Mouse (Mus musculus): ENCODE results near the gene Dsn1. TPM values are rescaled to one million over a fixed set of nuclear protein-coding genes. Genes with fewer than 3 reads are reported as not detected.

Gene Dsn1
- total and polyA plus RNA-seq, 3 experiments: 5.3 to 123 (median 48.3) TPM

DNA sequence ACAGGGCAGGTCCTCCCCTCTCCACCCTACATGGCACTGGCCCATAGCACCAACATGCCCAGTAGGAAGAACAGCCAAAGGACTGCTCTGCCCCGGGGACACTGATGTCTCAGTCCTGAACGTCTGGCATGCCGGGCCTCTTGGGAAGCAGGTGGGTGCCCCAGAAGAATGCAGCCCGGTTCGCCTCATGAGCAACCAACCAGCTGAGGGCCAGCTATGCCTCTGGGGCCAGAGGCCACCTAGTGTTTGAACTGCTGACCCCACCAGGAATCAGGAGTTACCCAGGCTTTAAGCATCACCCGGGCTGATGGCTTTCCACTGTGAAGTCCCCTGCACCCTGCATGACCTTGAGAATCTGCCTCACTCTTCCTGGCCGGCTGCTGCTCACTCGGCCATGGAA is 45.5 kb upstream of the Dsn1 start:
- DNase-seq (ENCODE audit: low spot score) (no peak), ATAC-seq (ENCODE audit: extremely low read depth, insufficient number of reproducible peaks, low FRiP score, poor library complexity, severe bottlenecking) (no peak)
- TF ChIP-seq GATA1 (IDR thresholded peaks at IDR 0.05; ENCODE audit: borderline replicate concordance, low read length) (no peak), POLR2AphosphoS5 (IDR thresholded peaks at IDR 0.05; ENCODE audit: insufficient replicate concordance, low read depth, low read length) (no peak), TAL1 (conservative IDR thresholded peaks at IDR 0.05; ENCODE audit: low read depth, low read length) (no peak), GATA2 (IDR thresholded peaks at IDR 0.05; ENCODE audit: borderline replicate concordance, low read depth, low read length) (no peak), CTCF (IDR thresholded peaks at IDR 0.05; ENCODE audit: low read depth, low read length) (no peak)
- Histone ChIP-seq H3K27me3 (ENCODE audit: insufficient read depth, low read length) (peaks cover 61% of the 10 kb centered on the region), H3K9me3 (replicated peaks) (no peaks in the 10 kb centered on the region), H3K36me3 (replicated peaks) (no peaks in the 10 kb centered on the region), H3K4me3 (ENCODE audit: low read depth, low read length) (no peak overlapping the region), H3K4me1 (ENCODE audit: insufficient read depth, low read depth, low read length) (0 out of 2 replicates have a peak, but pooled peaks cover 2% of the 10 kb centered on the region)

GRCm38 (mm10) chr2:157049831-157050243 is 42.9 kb upstream of the Dsn1 start:
- no peak for ATAC-seq (ENCODE audit: extremely low read depth, insufficient number of reproducible peaks, low FRiP score, poor library complexity, severe bottlenecking)
- Histone ChIP-seq H3K4me1 (ENCODE audit: insufficient read depth, low read depth, low read length) (0 out of 2 replicates have a peak, but pooled peaks cover 2% of the 10 kb centered on the region), H3K27me3 (ENCODE audit: insufficient read depth, low read length) (peaks cover 51% of the 10 kb centered on the region), H3K4me3 (ENCODE audit: low read depth, low read length) (no peak overlapping the region), H3K9me3 (replicated peaks) (no peaks in the 10 kb centered on the region), H3K36me3 (replicated peaks) (no peaks in the 10 kb centered on the region)
- TF ChIP-seq TAL1 (conservative IDR thresholded peaks at IDR 0.05; ENCODE audit: low read depth, low read length): no peak
- DNase-seq (ENCODE audit: low spot score): no peak

DNA sequence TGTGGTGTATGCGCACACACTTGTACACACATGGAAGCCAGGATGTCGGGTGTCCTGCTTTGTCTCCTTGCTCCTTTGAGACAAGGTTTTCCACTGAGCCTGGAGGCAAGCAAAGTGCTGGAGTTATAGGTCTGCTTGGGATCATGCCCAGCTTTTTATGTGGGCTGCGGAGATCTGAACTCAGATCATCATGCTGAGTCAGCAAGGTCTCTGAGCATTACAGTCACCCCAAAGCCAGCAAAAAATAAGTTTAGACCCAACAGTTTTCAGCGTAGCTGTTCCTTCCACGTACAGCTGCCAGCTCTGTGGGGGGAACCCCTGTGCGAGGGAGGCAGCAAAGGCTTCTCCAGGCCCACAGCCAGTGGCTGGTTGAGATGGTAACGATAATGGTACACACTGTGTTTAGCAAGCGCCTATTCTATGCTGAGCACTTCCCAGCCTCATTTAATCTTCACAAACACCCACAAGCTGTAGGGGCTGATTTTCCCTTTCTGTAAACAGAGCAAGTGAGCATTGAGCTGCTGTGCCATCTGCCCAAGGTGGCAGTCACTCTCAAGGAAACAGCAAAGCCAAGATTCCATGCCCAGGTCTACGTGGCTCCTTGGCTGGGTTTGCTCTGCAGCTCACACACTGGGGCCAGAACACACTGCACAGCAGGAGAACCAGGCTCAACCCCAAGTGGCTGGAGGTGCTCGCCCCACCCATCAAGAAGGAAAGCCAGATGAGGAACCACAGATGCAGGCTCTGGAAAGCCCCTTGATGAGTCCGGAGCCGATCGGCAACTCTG is 41.6 kb upstream of the Dsn1 start:
- TF ChIP-seq CTCF (IDR thresholded peaks at IDR 0.05; ENCODE audit: low read depth, low read length) (no peak), GATA1 (IDR thresholded peaks at IDR 0.05; ENCODE audit: borderline replicate concordance, low read length) (no peak), GATA2 (IDR thresholded peaks at IDR 0.05; ENCODE audit: borderline replicate concordance, low read depth, low read length) (no peak), POLR2AphosphoS5 (IDR thresholded peaks at IDR 0.05; ENCODE audit: insufficient replicate concordance, low read depth, low read length) (no peak), TAL1 (conservative IDR thresholded peaks at IDR 0.05; ENCODE audit: low read depth, low read length) (no peak)
- no peak overlapping the region for H3K4me3 ChIP-seq (ENCODE audit: low read depth, low read length)
- no peaks in the 10 kb centered on the region for H3K9me3 ChIP-seq (replicated peaks)
- H3K27me3 ChIP-seq (ENCODE audit: insufficient read depth, low read length): peaks cover 41% of the 10 kb centered on the region
- DNase-seq (ENCODE audit: low spot score): no peak
- ATAC-seq (ENCODE audit: extremely low read depth, insufficient number of reproducible peaks, low FRiP score, poor library complexity, severe bottlenecking): no peak
- 0 out of 2 replicates have a peak, but pooled peaks cover 2% of the 10 kb centered on the region for H3K4me1 ChIP-seq (ENCODE audit: insufficient read depth, low read depth, low read length)
- no peaks in the 10 kb centered on the region for H3K36me3 ChIP-seq (replicated peaks)

- TF ChIP-seq POLR2AphosphoS5 (IDR thresholded peaks at IDR 0.05; ENCODE audit: insufficient replicate concordance, low read depth, low read length): no peak
- TF ChIP-seq GATA2 (IDR thresholded peaks at IDR 0.05; ENCODE audit: borderline replicate concordance, low read depth, low read length): no peak
- no peak for TF ChIP-seq CTCF (IDR thresholded peaks at IDR 0.05; ENCODE audit: low read depth, low read length)
- TF ChIP-seq GATA1 (IDR thresholded peaks at IDR 0.05; ENCODE audit: borderline replicate concordance, low read length): no peak
- TF ChIP-seq TAL1 (conservative IDR thresholded peaks at IDR 0.05; ENCODE audit: low read depth, low read length): no peak
- Histone ChIP-seq H3K27me3 (ENCODE audit: insufficient read depth, low read length) (peaks cover 39% of the 10 kb centered on the region), H3K4me3 (ENCODE audit: low read depth, low read length) (no peak overlapping the region), H3K9me3 (replicated peaks) (no peaks in the 10 kb centered on the region), H3K4me1 (ENCODE audit: insufficient read depth, low read depth, low read length) (peaks cover 2% of the 10 kb centered on the region; the same call in 1 of the 2 replicates), H3K36me3 (replicated peaks) (no peaks in the 10 kb centered on the region)
- ATAC-seq (ENCODE audit: extremely low read depth, insufficient number of reproducible peaks, low FRiP score, poor library complexity, severe bottlenecking) (no peak), DNase-seq (ENCODE audit: low spot score) (no peak)
These were observed 40.0 kb upstream of the Dsn1 start for GRCm38 (mm10) chr2:157046956-157047355.

DNA sequence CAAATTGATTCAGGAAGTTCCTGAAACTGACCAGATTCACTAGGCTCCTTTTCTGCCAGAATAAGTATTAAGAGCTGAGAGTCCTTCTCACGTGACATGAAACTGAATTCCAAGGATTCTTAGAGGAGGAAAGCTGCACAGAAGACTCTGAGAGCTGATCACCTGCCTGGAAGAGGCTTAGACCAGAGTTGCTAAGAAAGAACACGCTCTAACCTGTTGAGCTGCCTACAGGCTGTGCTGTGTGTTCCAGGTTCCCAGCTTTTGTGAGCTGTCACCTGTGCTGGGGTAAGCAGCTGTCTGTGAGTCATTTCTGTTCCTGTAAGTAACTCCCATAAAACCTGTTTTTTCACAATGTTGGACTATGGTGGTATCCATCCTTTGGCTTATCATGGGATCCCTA is 39.0 kb upstream of the Dsn1 start:
- Histone ChIP-seq H3K4me3 (ENCODE audit: low read depth, low read length) (no peak overlapping the region), H3K27me3 (ENCODE audit: insufficient read depth, low read length) (peaks cover 45% of the 10 kb centered on the region), H3K4me1 (ENCODE audit: insufficient read depth, low read depth, low read length) (peaks cover 9% of the 10 kb centered on the region), H3K9me3 (replicated peaks) (no peaks in the 10 kb centered on the region), H3K36me3 (replicated peaks) (no peaks in the 10 kb centered on the region)
- TF ChIP-seq GATA1 (IDR thresholded peaks at IDR 0.05; ENCODE audit: borderline replicate concordance, low read length) (no peak), GATA2 (IDR thresholded peaks at IDR 0.05; ENCODE audit: borderline replicate concordance, low read depth, low read length) (no peak), POLR2AphosphoS5 (IDR thresholded peaks at IDR 0.05; ENCODE audit: insufficient replicate concordance, low read depth, low read length) (no peak), CTCF (IDR thresholded peaks at IDR 0.05; ENCODE audit: low read depth, low read length) (no peak), TAL1 (conservative IDR thresholded peaks at IDR 0.05; ENCODE audit: low read depth, low read length) (no peak)
- no peak for ATAC-seq (ENCODE audit: extremely low read depth, insufficient number of reproducible peaks, low FRiP score, poor library complexity, severe bottlenecking)
- DNase-seq (ENCODE audit: low spot score): no peak

DNA sequence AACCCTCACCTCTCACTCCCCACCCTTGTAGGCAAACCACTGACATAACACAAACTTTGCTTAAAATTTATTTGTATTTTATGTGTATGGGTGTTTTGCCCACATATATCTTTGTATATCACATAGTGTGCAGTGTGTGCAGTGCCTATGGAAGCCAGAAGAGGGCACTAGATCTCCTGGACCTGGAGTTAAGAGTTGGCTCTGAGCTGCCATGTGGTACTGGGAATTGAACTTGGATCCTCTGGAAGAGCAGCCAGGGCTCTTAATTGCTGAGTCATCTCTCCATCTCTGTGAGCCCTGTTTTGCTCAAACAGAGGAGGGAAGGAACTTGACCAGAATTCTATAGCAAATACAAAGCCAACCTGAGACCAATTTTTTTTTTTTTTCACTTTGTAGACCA is 37.0 kb upstream of the Dsn1 start:
- H3K27me3 ChIP-seq (ENCODE audit: insufficient read depth, low read length): peaks cover 52% of the 10 kb centered on the region
- no peaks in the 10 kb centered on the region for H3K9me3 ChIP-seq (replicated peaks)
- H3K4me1 ChIP-seq (ENCODE audit: insufficient read depth, low read depth, low read length): peaks cover 21% of the 10 kb centered on the region
- no peaks in the 10 kb centered on the region for H3K36me3 ChIP-seq (replicated peaks)
- DNase-seq (ENCODE audit: low spot score) (no peak), ATAC-seq (ENCODE audit: extremely low read depth, insufficient number of reproducible peaks, low FRiP score, poor library complexity, severe bottlenecking) (no peak)
- TF ChIP-seq CTCF (IDR thresholded peaks at IDR 0.05; ENCODE audit: low read depth, low read length): no peak
- TF ChIP-seq POLR2AphosphoS5 (IDR thresholded peaks at IDR 0.05; ENCODE audit: insufficient replicate concordance, low read depth, low read length): no peak
- TF ChIP-seq GATA1 (IDR thresholded peaks at IDR 0.05; ENCODE audit: borderline replicate concordance, low read length): no peak
- no peak for TF ChIP-seq TAL1 (conservative IDR thresholded peaks at IDR 0.05; ENCODE audit: low read depth, low read length)
- no peak for TF ChIP-seq GATA2 (IDR thresholded peaks at IDR 0.05; ENCODE audit: borderline replicate concordance, low read depth, low read length)
- no peak overlapping the region for H3K4me3 ChIP-seq (ENCODE audit: low read depth, low read length)

Measured in G1E (cell line).